Mouse (Mus musculus) lung, postnatal 0 days (tissue): ENCODE data around the gene Gm45261.

Source experiments
- CTCF ChIP-seq: IDR thresholded peaks from 2 replicates; pipeline ENCODE4 v1.5.1; 2016; ENCODE audit warnings: antibody characterized with exemption, mild to moderate bottlenecking
- EP300 ChIP-seq: IDR thresholded peaks from 2 replicates; pipeline ENCODE4 v1.6.1; 2016; ENCODE audit warnings: antibody characterized with exemption, mild to moderate bottlenecking, control low read depth

DNA sequence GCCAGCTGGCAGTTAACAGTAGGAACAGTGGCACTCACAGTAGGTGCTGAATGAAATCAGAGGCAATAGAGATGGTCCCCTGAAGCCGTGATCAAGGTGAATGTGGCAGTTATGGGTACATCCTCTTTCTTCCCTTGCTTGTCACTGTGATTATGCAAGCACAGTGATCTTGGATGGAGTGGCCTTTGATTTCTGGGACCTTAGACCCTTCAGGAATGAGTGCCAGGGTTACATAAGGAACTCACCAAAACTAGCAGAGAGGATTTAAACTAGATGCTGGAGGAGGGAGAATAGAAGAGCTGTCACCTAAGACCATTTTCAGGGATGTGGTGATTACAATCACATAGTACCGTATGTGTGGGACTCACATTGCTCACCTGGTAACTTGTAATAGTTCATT is 22.7 kb downstream of the Gm45261 start:
- TF ChIP-seq CTCF (no peak), EP300 (no peak)
